Mouse (Mus musculus) E14TG2a.4 (cell line): ENCODE data around the gene Prtn3.
A peak's percentile ranks its signal among the peaks of the same experiment; 100 is the strongest.

Experiments used
- H3K27me3 ChIP-seq: 2 replicates; pipeline ENCODE4 v1.6.1; 2014; ENCODE audit warnings: low read length, control low read depth; ENCODE audit not compliant: insufficient read depth
- H3K36me3 ChIP-seq: 2 replicates; pipeline ENCODE4 v1.6.1; 2014; ENCODE audit warnings: low read length, control low read depth; ENCODE audit not compliant: insufficient read depth
- H3K4me1 ChIP-seq: replicated peaks from 2 replicates; pipeline ENCODE4 v1.6.1; 2014; ENCODE audit warnings: low read depth, low read length, control low read depth
- H3K4me3 ChIP-seq: replicated peaks from 2 replicates; pipeline ENCODE4 v1.5.1; 2014; ENCODE audit warnings: mild to moderate bottlenecking, low read length
- H3K9me3 ChIP-seq: 2 replicates; pipeline ENCODE4 v1.6.1; 2014; ENCODE audit warnings: low read length, control low read depth
- CTCF ChIP-seq: conservative IDR thresholded peaks from 2 replicates; pipeline ENCODE4 v1.5.1; 2014; ENCODE audit warnings: low read length
- NANOG ChIP-seq: IDR thresholded peaks from 2 replicates; pipeline ENCODE4 v1.6.1; 2014; ENCODE audit warnings: borderline replicate concordance, low read length, mixed read lengths
- POU5F1 ChIP-seq: IDR thresholded peaks from 2 replicates; pipeline ENCODE4 v1.6.1; 2014; ENCODE audit warnings: low read length, borderline replicate concordance

Gene Prtn3

DNA sequence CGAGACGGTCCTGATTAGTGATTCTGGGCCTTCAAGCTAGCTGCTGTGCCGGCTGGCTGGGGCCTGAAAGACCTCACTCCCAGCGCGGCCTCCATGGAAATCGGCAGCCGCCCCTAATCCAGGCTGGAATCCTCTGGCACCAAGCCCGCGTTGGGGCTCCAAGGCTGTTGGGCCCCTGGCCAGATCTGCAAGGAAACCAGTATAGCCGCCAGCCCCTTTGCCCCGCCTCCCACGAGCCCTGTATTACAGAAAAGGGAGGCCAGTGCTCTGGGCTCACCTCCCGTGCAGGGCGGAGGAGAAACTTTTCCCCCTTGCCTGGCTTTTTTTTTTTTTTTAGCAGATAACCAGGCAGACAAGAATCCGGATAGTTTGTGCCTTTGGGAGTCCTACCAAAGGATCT lies 20.9 kb upstream of the Prtn3 start:
- Histone ChIP-seq H3K4me3 (peak overlapping the region; percentile 86), H3K9me3 (no peaks in the 10 kb centered on the region), H3K4me1 (peaks cover 69% of the 10 kb centered on the region), H3K27me3 (no peaks in the 10 kb centered on the region), H3K36me3 (peaks cover 37% of the 10 kb centered on the region)
- no peak for TF ChIP-seq NANOG
- TF ChIP-seq CTCF, result no peak
- no peak for TF ChIP-seq POU5F1

DNA sequence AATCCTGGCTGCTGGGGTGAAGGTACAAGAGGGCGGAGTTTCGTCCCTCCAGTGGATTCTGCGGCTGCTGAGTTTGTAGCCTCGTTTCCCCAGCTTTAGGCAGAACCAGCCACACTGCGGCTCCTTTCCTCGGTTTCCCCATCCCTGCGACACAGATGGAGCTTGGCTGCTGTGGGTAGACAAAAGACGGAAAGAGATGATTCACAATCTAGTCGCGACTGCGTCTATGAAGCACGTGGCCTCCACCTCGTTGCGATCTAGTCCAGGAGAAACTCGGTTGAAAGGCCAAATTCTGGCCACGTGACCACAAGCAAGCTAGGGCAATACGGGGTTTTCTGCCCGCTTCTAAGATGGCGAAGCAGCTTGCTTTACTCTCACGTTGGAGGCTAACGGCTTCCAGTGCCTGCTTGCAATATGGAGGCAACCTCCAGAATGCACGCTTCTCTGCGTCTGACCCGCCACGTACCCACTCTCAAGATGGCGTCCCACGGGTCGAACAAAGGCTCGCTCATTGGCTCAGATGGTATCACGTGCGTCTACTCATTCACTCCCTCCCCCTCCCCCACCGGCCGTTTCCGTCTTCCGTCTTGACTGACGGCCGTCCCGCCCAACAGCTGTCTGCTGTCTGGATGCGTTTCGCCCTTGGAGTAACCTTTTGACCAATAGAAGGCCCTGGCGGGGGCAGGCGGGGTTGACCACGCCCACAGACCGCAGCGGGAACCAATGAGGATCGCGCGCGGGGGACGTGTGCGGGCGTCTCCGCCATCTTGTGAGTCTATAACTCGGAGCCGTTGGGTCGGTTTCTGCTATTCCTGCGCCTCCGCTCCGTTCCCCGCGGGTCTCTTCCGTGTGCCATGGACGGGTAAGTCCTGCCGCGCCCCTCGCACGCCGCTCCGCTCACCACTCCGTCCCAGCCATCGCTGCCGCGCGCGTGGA lies 20.1 kb upstream of the Prtn3 start, which contains the start of gene Ptbp1:
Gene Ptbp1 (plus strand): TSS at position 568 of the 936 bp plus-strand sequence.
- Histone ChIP-seq H3K36me3 (peaks cover 44% of the 10 kb centered on the region), H3K4me3 (peak within 1 kb of the TSS; percentile 97), H3K9me3 (no peaks in the 10 kb centered on the region), H3K27me3 (no peaks in the 10 kb centered on the region), H3K4me1 (peaks cover 74% of the 10 kb centered on the region)
- TF ChIP-seq NANOG (peak; percentile 19; the same call in 1 of the 2 replicates), POU5F1 (no peak)

DNA sequence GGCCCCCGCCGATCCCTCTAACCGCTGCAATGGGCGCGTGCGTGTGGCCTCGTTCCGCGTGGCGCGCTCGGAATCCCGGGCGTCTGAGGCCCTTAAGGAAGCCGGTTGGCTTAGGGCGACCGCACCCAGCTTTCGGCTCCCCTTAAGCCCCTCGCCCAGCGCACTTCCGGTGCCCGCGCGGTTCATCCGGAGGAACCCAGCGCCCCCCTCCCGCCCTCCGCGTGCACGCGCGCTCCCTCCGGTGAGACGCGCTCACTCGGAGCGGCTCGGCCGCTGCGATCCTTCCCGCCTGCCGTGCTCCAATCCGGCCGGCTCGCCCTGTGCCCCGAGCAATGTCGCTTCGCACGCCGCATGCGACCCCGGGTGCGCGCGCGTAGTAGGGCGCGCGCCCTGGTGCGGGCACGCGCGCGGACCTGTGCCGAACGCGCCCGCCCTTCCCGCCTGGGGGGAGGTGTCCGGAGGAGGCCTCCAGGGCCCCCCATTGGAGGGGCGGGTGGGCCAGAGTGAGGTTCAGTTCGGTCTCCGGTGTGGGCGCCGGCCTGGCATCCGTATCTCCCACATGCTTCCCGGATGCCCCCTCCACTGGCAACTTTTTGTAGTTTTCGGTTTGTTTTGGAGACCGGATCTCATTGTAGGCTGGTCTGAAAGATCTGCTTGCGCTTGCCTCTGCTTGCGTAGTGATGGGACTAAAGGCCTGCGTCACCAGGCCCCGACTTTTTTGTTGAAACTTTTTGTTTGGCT lies 19.3 kb upstream of the Prtn3 start:
- TF ChIP-seq CTCF (no peak), POU5F1 (no peak), NANOG (no peak)
- no peaks in the 10 kb centered on the region for H3K9me3 ChIP-seq
- H3K36me3 ChIP-seq, result peaks cover 52% of the 10 kb centered on the region
- H3K4me1 ChIP-seq, result peaks cover 74% of the 10 kb centered on the region
- no peaks in the 10 kb centered on the region for H3K27me3 ChIP-seq
- H3K4me3 ChIP-seq, result peak overlapping the region; percentile 97

DNA sequence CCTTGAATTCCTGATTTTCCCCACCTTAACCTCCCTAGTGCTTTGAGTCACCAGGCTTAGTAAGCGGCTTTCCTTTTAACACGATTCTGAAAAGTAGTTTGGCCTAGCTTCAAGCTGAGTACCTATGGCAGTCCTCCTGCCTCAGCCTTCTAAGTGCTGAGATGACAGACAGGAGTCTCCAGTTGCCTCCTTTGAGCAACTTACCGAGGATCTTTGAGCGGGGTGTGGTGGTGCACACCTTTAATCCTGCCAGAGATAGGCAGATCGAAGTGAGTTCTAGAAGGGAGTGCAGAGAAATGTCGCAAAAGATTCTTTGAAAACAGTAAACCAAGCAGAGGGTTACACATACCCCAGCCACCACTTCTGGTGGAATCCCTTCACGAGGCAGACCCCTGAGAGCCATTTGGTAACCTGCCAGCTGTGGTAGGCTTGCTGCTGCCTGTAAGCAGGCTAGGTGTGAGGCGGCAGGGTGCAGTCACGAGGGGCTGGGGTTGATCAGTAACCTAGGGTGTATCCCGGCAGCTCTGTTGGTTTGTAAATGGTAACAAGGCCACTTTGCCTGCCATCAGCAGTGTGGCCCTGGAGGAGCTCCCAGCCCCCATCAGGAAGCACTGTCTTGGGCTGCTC lies 18.6 kb upstream of the Prtn3 start:
- Histone ChIP-seq H3K4me3 (peak overlapping the region; percentile 97), H3K9me3 (no peaks in the 10 kb centered on the region), H3K36me3 (peaks cover 54% of the 10 kb centered on the region), H3K4me1 (peaks cover 74% of the 10 kb centered on the region), H3K27me3 (no peaks in the 10 kb centered on the region)
- TF ChIP-seq POU5F1 (no peak), NANOG (no peak)

DNA sequence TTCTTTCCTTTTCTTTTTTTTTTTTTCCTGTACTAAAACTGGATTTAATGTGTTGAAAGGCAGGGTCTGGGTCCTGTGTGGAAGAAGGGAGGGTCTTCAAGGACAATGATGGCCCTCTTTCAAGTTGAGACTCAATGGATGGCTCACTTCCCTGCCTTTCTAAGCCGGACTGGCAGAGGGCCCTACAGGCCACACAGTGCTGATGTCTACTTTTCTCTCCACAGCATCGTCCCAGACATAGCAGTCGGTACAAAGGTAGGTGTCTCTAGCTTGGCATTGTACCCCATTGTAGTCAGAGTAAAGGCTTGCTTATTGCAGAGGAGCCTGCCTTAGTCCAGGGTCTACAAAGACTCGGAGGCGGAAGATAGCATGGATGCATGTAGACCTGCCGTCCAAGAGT lies 18.0 kb upstream of the Prtn3 start:
- no peaks in the 10 kb centered on the region for H3K9me3 ChIP-seq
- TF ChIP-seq POU5F1, result no peak
- no peak for TF ChIP-seq CTCF
- no peak for TF ChIP-seq NANOG

DNA sequence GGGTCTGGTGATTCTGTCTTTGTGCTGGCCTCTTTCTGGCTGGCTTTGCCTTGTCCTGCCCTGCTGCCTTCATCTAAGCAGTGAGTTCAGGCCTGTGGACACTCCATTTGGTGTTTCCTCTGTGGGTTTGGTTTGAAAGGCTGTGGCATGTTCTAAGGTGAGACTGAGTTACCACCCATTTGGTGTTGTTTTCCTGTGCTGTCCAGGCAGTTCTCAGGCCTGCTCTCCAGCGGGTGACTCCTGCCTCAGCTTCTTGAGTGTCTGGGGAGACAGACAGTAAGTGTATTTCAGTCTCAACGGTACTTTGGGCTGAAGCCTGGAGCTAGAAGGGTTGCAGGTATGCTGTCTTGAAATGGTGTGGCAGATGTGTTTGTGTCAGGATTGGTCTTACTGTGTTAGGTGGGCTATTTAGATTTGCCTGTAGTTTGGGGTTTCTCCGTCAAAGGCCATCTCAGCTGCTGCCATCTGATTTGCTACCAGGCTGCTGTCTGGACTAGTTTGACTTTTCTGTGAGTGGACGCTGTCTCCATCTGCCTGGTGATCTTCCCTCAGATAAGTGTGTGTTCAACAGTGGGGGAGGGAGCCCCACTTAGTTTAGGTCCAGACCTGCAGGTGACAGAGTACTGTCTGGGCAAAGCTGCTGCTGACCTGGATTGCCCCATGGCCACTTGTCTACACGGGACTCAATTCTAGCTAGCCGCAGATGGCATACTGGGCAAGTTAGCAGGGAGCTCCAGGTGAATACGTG lies 17.4 kb upstream of the Prtn3 start:
- peaks cover 73% of the 10 kb centered on the region for H3K4me1 ChIP-seq
- TF ChIP-seq NANOG, result no peak
- TF ChIP-seq CTCF, result no peak
- no peak for TF ChIP-seq POU5F1
- no peaks in the 10 kb centered on the region for H3K9me3 ChIP-seq
- peaks cover 66% of the 10 kb centered on the region for H3K36me3 ChIP-seq
- H3K4me3 ChIP-seq, result peak overlapping the region; percentile 97
- H3K27me3 ChIP-seq, result no peaks in the 10 kb centered on the region

More for the DNA sequence above, 18.0 kb upstream of the Prtn3 start:
- Histone ChIP-seq H3K36me3 (peaks cover 60% of the 10 kb centered on the region), H3K4me1 (peaks cover 74% of the 10 kb centered on the region), H3K4me3 (peak overlapping the region; percentile 97), H3K27me3 (no peaks in the 10 kb centered on the region)

DNA sequence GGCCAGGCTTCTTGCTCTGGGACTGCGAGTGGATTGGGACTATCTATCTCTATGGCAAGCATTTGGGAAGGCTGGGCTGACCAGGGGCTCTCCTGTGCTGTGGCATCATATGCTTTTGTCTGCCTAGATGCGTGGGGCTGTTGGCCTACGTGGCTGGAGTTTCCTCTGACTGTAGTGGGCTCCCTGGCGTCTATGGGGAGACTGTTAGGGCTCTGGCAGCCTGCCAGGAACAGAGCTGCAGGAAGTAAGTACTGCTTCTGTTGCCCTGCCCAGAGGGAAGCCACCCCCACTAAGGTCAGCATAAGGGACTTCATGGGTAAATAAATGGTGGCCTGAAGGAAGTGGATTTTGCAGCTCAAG lies 16.8 kb upstream of the Prtn3 start:
- H3K27me3 ChIP-seq, result no peaks in the 10 kb centered on the region
- H3K4me3 ChIP-seq, result peak overlapping the region; percentile 97
- no peak for TF ChIP-seq POU5F1
- no peak for TF ChIP-seq CTCF
- no peak for TF ChIP-seq NANOG
- no peaks in the 10 kb centered on the region for H3K9me3 ChIP-seq
- peaks cover 72% of the 10 kb centered on the region for H3K36me3 ChIP-seq
- peaks cover 73% of the 10 kb centered on the region for H3K4me1 ChIP-seq

DNA sequence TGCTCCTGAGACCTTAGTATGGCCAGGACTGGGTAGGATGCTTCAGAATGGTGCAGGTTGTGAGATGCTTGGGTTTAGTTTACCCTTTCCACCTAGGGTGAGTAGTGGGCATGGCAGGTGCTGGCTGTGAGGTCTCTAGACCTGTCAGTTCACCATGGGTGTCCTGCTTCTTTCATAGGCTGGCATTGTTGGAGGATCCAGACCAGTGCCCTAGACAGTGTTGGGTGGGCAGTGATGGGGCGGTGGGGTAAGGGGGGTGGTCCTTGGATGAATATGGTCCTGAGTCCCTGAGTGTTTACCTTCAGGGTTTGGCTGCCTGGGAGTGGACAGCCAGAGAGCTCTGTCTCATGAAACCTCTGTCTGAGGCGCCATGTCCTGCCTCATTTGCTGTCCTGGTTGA lies 16.4 kb upstream of the Prtn3 start:
- H3K4me3 ChIP-seq, result peak overlapping the region; percentile 97
- H3K4me1 ChIP-seq, result peaks cover 73% of the 10 kb centered on the region
- TF ChIP-seq CTCF (no peak), NANOG (no peak), POU5F1 (no peak)
- no peaks in the 10 kb centered on the region for H3K9me3 ChIP-seq
- peaks cover 77% of the 10 kb centered on the region for H3K36me3 ChIP-seq
- no peaks in the 10 kb centered on the region for H3K27me3 ChIP-seq
